Mouse (Mus musculus) CH12.LX (cell line): Measurements from ENCODE around the gene Gtf2a2. TPM values are rescaled to one million over a fixed set of nuclear protein-coding genes. Genes with fewer than 3 reads are reported as not detected.

Source experiments
- DNase-seq: peaks from one replicate; pipeline ENCODE4 v3.0.0-alpha.2; 2013; ENCODE audit errors: extremely low read depth
- H3K27ac ChIP-seq: 2 replicates; pipeline ENCODE4 v1.5.1; 2012; ENCODE audit warnings: low read depth, mild to moderate bottlenecking, control low read depth, moderate library complexity; ENCODE audit not compliant: insufficient read depth
- H3K27me3 ChIP-seq: replicated peaks from 2 replicates; pipeline ENCODE3; 2012; ENCODE audit warnings: inconsistent platforms
- H3K36me3 ChIP-seq, 2 experiments: replicated peaks in 1 of 2; 2 replicates each; pipeline versions ENCODE3 to v1.6.1; 2012; ENCODE audit warnings: inconsistent platforms in 1 of 2, low read length in 1 of 2, mild to moderate bottlenecking in 1 of 2, mixed read lengths in 1 of 2, moderate library complexity in 1 of 2; ENCODE audit not compliant: control insufficient read depth in 1 of 2, insufficient read depth in 1 of 2
- H3K4me1 ChIP-seq, 2 experiments: 2 replicates each; pipeline ENCODE4 v1.6.1; 2012; ENCODE audit warnings: inconsistent platforms in 1 of 2, moderate library complexity in 1 of 2; ENCODE audit not compliant: insufficient read depth in 2 of 2, control insufficient read depth in 1 of 2
- H3K4me2 ChIP-seq: 2 replicates; pipeline ENCODE4 v1.6.1; 2012; ENCODE audit warnings: low read depth, mild to moderate bottlenecking, control low read depth; ENCODE audit not compliant: poor library complexity, insufficient read depth, severe bottlenecking
- H3K4me3 ChIP-seq, 3 experiments: fragments of 150-350 bp in 1 of 3; sonication (generic) in 1 of 3; replicated peaks in 1 of 3; 2 replicates each; pipeline versions ENCODE3 to v1.5.1; 2011 to 2012; ENCODE audit warnings: low read depth in 2 of 3, low read length in 2 of 3, mild to moderate bottlenecking in 2 of 3, moderate library complexity in 2 of 3, control low read depth in 1 of 3, improper control_type of control experiment in 1 of 3, inconsistent platforms in 1 of 3, mixed read lengths in 1 of 3; ENCODE audit not compliant: poor library complexity in 1 of 3
- H3K79me2 ChIP-seq: replicated peaks from 2 replicates; pipeline ENCODE4 v1.6.1; 2012; ENCODE audit warnings: mild to moderate bottlenecking, moderate library complexity; ENCODE audit not compliant: control insufficient read depth, poor library complexity, insufficient read depth, severe bottlenecking; ENCODE audit errors: extremely low read depth
- H3K9ac ChIP-seq: 2 replicates; pipeline ENCODE4 v1.6.1; 2012; ENCODE audit warnings: low read depth, mild to moderate bottlenecking, control low read depth, moderate library complexity; ENCODE audit not compliant: insufficient read depth
- H3K9me3 ChIP-seq: replicated peaks from 2 replicates; pipeline ENCODE3; 2012; ENCODE audit warnings: low read length, inconsistent platforms, mixed read lengths
- CHD1 ChIP-seq: IDR thresholded peaks from 2 replicates; pipeline ENCODE4 v1.6.1; 2012; ENCODE audit warnings: low read depth, low read length, improper control_type of control experiment, inconsistent platforms
- CTCF ChIP-seq, 2 experiments: IDR thresholded peaks in 1 of 2; conservative IDR thresholded peaks in 1 of 2; 2 replicates each; pipeline ENCODE4 v1.5.1; 2011 to 2012; ENCODE audit warnings: low read depth in 2 of 2, low read length in 2 of 2, improper control_type of control experiment in 1 of 2, inconsistent platforms in 1 of 2, mild to moderate bottlenecking in 1 of 2, moderate library complexity in 1 of 2
- ELF1 ChIP-seq: IDR thresholded peaks from 2 replicates; pipeline ENCODE4 v1.6.1; 2014; ENCODE audit warnings: low read depth, mild to moderate bottlenecking, inconsistent platforms, low read length, improper control_type of control experiment
- EP300 ChIP-seq: IDR thresholded peaks from 2 replicates; pipeline ENCODE4 v1.6.1; 2011; ENCODE audit warnings: low read length, improper control_type of control experiment
- GABPA ChIP-seq: IDR thresholded peaks from 2 replicates; pipeline ENCODE4 v1.6.1; 2012; ENCODE audit warnings: low read depth, low read length, improper control_type of control experiment, inconsistent platforms; ENCODE audit not compliant: insufficient replicate concordance
- KAT2A ChIP-seq: IDR thresholded peaks from 2 replicates; pipeline ENCODE4 v1.6.1; 2012; ENCODE audit warnings: low read length, improper control_type of control experiment, inconsistent platforms; ENCODE audit not compliant: insufficient replicate concordance
- MAX ChIP-seq: IDR thresholded peaks from 2 replicates; pipeline ENCODE4 v1.6.1; 2011; ENCODE audit warnings: low read length, improper control_type of control experiment
- MXI1 ChIP-seq: IDR thresholded peaks from 2 replicates; pipeline ENCODE4 v1.6.1; 2011; ENCODE audit warnings: mild to moderate bottlenecking, low read depth, low read length, improper control_type of control experiment
- PAX5 ChIP-seq: IDR thresholded peaks from 2 replicates; pipeline ENCODE4 v1.6.1; 2012; ENCODE audit warnings: low read length, inconsistent platforms, mixed read lengths
- POLR2A ChIP-seq: IDR thresholded peaks from 2 replicates; pipeline ENCODE4 v1.6.1; 2011; ENCODE audit warnings: low read depth, mild to moderate bottlenecking, improper control_type of control experiment, low read length
- SMC3 ChIP-seq: IDR thresholded peaks from 2 replicates; pipeline ENCODE4 v1.6.1; 2011; ENCODE audit warnings: low read depth, low read length, improper control_type of control experiment
- TBP ChIP-seq: conservative IDR thresholded peaks from 2 replicates; pipeline ENCODE4 v1.6.1; 2011; ENCODE audit warnings: low read depth, low read length, improper control_type of control experiment
- USF2 ChIP-seq: conservative IDR thresholded peaks from 2 replicates; pipeline ENCODE4 v1.6.1; 2011; ENCODE audit warnings: low read depth, low read length, improper control_type of control experiment
- ZMIZ1 ChIP-seq: IDR thresholded peaks from 2 replicates; pipeline ENCODE4 v1.6.1; 2012; ENCODE audit warnings: low read depth, mild to moderate bottlenecking, inconsistent platforms, low read length, improper control_type of control experiment
- ZNF384 ChIP-seq: IDR thresholded peaks from 2 replicates; pipeline ENCODE4 v1.6.1; 2012; ENCODE audit warnings: low read depth, low read length, improper control_type of control experiment, inconsistent platforms
- dilution Hi-C: fragments of 300-500 bp; cut with MboI; formaldehyde crosslinking; loops from 2 replicates; pipeline ENCODE4 v1.14.3; 2020; ENCODE audit warnings: low sequenced_read_pairs; ENCODE audit not compliant: extremely low pct_unique_long_range_greater_than_20kb, extremely low pct_ligation_motif_present
- in situ Hi-C: fragments of 300-500 bp; cut with MboI; formaldehyde crosslinking; loops from 3 replicates; pipeline ENCODE4 v1.14.3; 2019; ENCODE audit warnings: low sequenced_read_pairs, low pct_ligation_motif_present, low pct_unique_long_range_greater_than_20kb, mixed read lengths
- polyA plus RNA-seq: library from polyadenylated mRNA; unstranded; fragments of >175 nt; gene quantifications from 2 replicates; pipeline ENCODE4 v1.2.1, GENCODE M21; 2012; ENCODE audit warnings: low read depth; ENCODE audit not compliant: insufficient read length
- total RNA-seq, 2 experiments: library from RNA; depleted of rRNA; stranded (reverse); fragments of 300-350 nt in 1 of 2; fragments of >200 nt in 1 of 2; gene quantifications; 2 replicates each; pipeline ENCODE4 v1.2.3; 2012 to 2014

The Gtf2a2 gene
- total and polyA plus RNA-seq, 3 experiments: 51.1 to 156 (median 109) TPM

DNA sequence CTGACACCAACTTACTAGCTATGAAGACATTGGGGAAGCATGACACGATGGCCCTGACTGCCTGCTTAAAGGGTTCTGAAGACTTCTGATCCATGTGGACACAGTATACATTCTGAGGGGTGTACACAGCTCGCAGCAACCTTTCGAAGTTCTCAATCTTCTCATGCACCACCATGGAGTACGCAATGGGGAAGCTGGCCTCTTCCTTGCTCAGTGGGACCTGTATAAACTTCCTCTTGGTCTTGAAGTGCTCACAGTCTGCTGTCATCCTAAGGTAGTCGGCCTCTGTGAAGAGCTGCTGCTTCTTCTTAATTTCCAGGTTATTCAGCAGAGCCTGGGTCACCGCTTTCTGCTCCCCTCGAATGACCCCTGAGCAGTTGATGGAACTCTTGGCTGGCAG lies 22.4 kb downstream of the Gtf2a2 start:
- dilution Hi-C loops (no loop called here), in situ Hi-C loops (no loop called here)
- peaks cover 2% of the 10 kb centered on the region for H3K9me3 ChIP-seq
- no peak overlapping the region for H3K4me3 ChIP-seq
- no peak overlapping the region for H3K4me2 ChIP-seq
- TF ChIP-seq ZNF384 (no peak), CHD1 (no peak), PAX5 (no peak)
- no peaks in the 10 kb centered on the region for H3K36me3 ChIP-seq
- peaks cover 0 to 10% of the 10 kb centered on the region in 2 experiments; a peak in 1 of 4 replicates for H3K4me1 ChIP-seq
- no peak for DNase-seq
- H3K27ac ChIP-seq: no peak overlapping the region
- H3K9ac ChIP-seq: no peak overlapping the region
- H3K79me2 ChIP-seq: no peaks in the 10 kb centered on the region
- H3K27me3 ChIP-seq: no peaks in the 10 kb centered on the region

DNA sequence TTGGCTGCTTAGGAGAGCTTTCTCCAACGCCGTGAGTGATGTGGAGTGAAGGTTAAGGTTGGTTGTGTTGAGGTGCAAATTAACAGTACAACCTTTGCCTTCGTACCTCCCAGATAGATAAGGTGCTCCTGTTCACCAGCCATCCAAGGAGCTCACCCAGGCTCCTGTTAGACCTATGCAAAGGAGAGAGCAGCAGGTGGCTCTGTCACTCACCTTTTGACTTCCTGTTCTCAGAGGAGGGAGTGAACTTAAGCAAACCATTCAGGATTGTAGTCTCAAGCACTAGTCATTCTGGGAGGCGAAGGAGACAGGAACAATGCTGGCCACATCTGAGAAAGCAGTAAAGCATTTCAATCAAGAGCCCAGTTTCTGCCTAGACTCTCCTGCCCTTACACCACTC lies 24.3 kb downstream of the Gtf2a2 start:
- in situ Hi-C loops: no loop called here
- H3K9me3 ChIP-seq: peaks cover 2% of the 10 kb centered on the region
- no peak for TF ChIP-seq POLR2A
- no peak for TF ChIP-seq ZNF384
- peak in 1 of 2 experiments; percentile 17; a peak in 1 of 4 replicates for TF ChIP-seq CTCF (conservative IDR thresholded peaks at IDR 0.05 in 1 of 2, IDR thresholded peaks at IDR 0.05 in 1 of 2; ENCODE audit: low read depth in 2 of 2, low read length in 2 of 2)
- TF ChIP-seq MXI1: no peak
- no peak for TF ChIP-seq TBP
- TF ChIP-seq, all 38 proteins: peak for 1
- dilution Hi-C loops: no loop called here
- Histone ChIP-seq H3K27me3 (no peaks in the 10 kb centered on the region), H3K9ac (no peak overlapping the region), H3K4me3 (no peak overlapping the region), H3K4me2 (no peak overlapping the region), H3K36me3 (no peaks in the 10 kb centered on the region), H3K4me1 (peaks cover 0 to 10% of the 10 kb centered on the region in 2 experiments; a peak in 1 of 4 replicates), H3K27ac (no peak overlapping the region), H3K79me2 (no peaks in the 10 kb centered on the region)
- no peak for DNase-seq

DNA sequence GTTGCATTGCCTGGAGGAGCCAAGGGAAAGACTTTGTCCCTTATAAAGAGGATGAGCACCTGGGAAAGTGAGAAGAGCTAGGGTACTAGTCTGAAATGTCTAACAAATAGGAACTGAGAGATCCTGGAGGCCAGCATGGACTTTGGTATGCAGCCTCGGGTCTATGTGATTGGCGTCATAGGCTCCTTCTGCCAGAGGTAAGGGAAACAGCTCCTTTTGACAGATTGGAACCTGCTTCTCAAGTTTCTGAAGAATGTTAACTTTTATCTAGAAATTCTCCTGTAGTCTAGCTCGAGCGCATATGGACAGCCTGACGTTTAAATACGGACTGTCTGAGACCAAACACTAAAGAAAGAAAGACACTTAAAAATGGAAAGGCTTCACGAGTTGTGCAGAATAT lies 25.6 kb downstream of the Gtf2a2 start, which contains the start of gene Gcnt3:
Gene Gcnt3 (minus strand): TSS at position 101 of the 400 bp plus-strand sequence.
- Histone ChIP-seq H3K9ac (no peak within 1 kb of the TSS), H3K9me3 (peaks cover 2% of the 10 kb centered on the region), H3K4me2 (no peak within 1 kb of the TSS), H3K36me3 (no peaks in the 10 kb centered on the region), H3K4me1 (peaks cover 0 to 6% of the 10 kb centered on the region in 2 experiments; a peak in 1 of 4 replicates), H3K27ac (no peak within 1 kb of the TSS), H3K79me2 (no peaks in the 10 kb centered on the region)
- no peak for DNase-seq
- in situ Hi-C loops (no loop called here), dilution Hi-C loops (no loop called here)
- TF ChIP-seq EP300 (no peak), ELF1 (no peak), GABPA (no peak), USF2 (no peak), ZMIZ1 (no peak), KAT2A (no peak), MAX (no peak), SMC3 (no peak)
- TF ChIP-seq, all 38 proteins: peak for 0
- Histone ChIP-seq H3K4me3 (no peak within 1 kb of the TSS), H3K27me3 (no peaks in the 10 kb centered on the region)
